Mouse (Mus musculus): ENCODE measurements around the gene Tango2.

DNA sequence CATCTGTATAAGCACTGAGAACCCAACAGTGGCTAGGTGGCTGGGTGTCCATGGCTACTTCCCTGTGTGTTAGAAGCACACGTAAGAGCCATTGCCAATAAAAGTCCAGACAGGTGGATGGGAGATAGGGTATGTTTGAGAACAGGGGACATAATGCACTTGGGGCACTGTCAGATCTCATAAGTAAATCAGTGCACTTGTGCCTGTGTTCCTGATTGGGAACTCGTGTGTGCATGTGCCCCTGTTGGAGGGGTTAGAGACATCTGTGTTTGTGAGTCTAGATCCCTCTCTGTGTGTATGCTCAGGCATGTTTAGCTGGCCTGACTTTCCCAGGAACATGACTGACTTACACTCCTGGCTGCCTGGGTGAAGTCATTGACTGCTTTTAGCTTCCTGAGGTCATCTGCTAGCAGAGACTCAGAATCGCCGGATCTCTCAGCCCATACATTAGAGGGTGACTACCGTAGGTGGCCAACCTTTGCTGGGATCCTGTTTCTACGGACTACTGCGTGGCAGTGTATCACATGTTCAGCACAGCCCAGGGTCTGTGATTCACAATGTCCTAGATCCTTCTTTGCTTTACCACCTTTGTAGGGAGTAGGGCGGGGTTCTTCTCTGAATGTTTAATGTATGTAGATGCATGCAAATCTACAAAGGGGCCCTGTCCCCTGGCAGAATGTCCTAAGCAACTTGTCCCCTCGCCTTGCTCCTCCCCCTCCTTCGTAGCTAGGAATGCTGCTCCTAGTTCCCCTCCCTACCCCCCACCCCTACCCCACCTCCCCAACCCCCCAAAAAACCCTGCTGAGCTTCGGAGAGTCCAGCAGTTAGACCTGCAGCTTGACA lies 47.1 kb upstream of the Tango2 start:
- TF ChIP-seq CTCF (IDR thresholded peaks at IDR 0.05; ENCODE audit: low read depth) (no peak), EP300 (optimal IDR thresholded peaks at IDR 0.05) (no peak)

Measured in stomach, postnatal 0 days (tissue).